Mouse (Mus musculus) MEL (cell line): ENCODE measurements around the gene Psma1. TPM values are rescaled to one million over a fixed set of nuclear protein-coding genes. Genes with fewer than 3 reads are reported as not detected.

Source experiments
- DNase-seq: peaks from one replicate; pipeline ENCODE4 v3.0.0; 2011; ENCODE audit warnings: low read depth, low spot score
- H3K27ac ChIP-seq: 2 replicates; pipeline ENCODE4 v1.5.1; 2012; ENCODE audit warnings: low read depth, mild to moderate bottlenecking, control low read depth, low read length, moderate library complexity; ENCODE audit not compliant: control insufficient read depth
- H3K27me3 ChIP-seq, 2 experiments: fragments of 150-350 bp in 1 of 2; sonication (generic) in 1 of 2; 2 replicates each; pipeline ENCODE4 v1.6.1; 2012; ENCODE audit warnings: low read length in 2 of 2, mild to moderate bottlenecking in 2 of 2, improper control_type of control experiment in 1 of 2, moderate library complexity in 1 of 2; ENCODE audit not compliant: insufficient read depth in 2 of 2, control insufficient read depth in 1 of 2
- H3K36me3 ChIP-seq, 2 experiments: 2 replicates each; pipeline ENCODE4 v1.6.1; 2012 to 2014; ENCODE audit warnings: low read length in 2 of 2, improper control_type of control experiment in 1 of 2, inconsistent platforms in 1 of 2, mild to moderate bottlenecking in 1 of 2; ENCODE audit not compliant: insufficient read depth in 2 of 2, control insufficient read depth in 1 of 2
- H3K4me1 ChIP-seq, 2 experiments: fragments of 150-350 bp in 1 of 2; sonication (generic) in 1 of 2; 2 replicates each; pipeline ENCODE4 v1.6.1; 2012; ENCODE audit warnings: low read length in 2 of 2, improper control_type of control experiment in 1 of 2, mild to moderate bottlenecking in 1 of 2; ENCODE audit not compliant: insufficient read depth in 2 of 2, control insufficient read depth in 1 of 2
- H3K4me3 ChIP-seq, 2 experiments: fragments of 150-350 bp in 1 of 2; sonication (generic) in 1 of 2; 2 replicates each; pipeline ENCODE4 v1.5.1; 2012; ENCODE audit warnings: low read depth in 2 of 2, low read length in 2 of 2, mild to moderate bottlenecking in 2 of 2, moderate library complexity in 2 of 2, control low read depth in 1 of 2, improper control_type of control experiment in 1 of 2; ENCODE audit not compliant: control insufficient read depth in 1 of 2, insufficient read depth in 1 of 2
- H3K79me2 ChIP-seq: 2 replicates; pipeline ENCODE4 v1.6.1; 2012; ENCODE audit warnings: mild to moderate bottlenecking, low read length, moderate library complexity; ENCODE audit not compliant: control insufficient read depth, poor library complexity, insufficient read depth
- H3K9ac ChIP-seq: 2 replicates; pipeline ENCODE4 v1.6.1; 2012; ENCODE audit warnings: low read depth, mild to moderate bottlenecking, control low read depth, low read length, moderate library complexity; ENCODE audit not compliant: control insufficient read depth, poor library complexity, severe bottlenecking
- H3K9me3 ChIP-seq: fragments of 150-350 bp; sonication (generic); replicated peaks from 2 replicates; pipeline ENCODE4 v1.6.1; 2012; ENCODE audit warnings: mild to moderate bottlenecking, low read length, improper control_type of control experiment, moderate library complexity; ENCODE audit not compliant: insufficient read depth
- BHLHE40 ChIP-seq: IDR thresholded peaks from 2 replicates; pipeline ENCODE4 v1.6.1; 2012; ENCODE audit warnings: low read depth, mild to moderate bottlenecking, inconsistent platforms, low read length, improper control_type of control experiment, borderline replicate concordance
- EP300 ChIP-seq, 2 experiments: IDR thresholded peaks; 2 replicates each; pipeline ENCODE4 v1.6.1; 2011; ENCODE audit warnings: improper control_type of control experiment in 2 of 2, low read length in 2 of 2, low read depth in 1 of 2, mild to moderate bottlenecking in 1 of 2
- GABPA ChIP-seq: IDR thresholded peaks from 2 replicates; pipeline ENCODE4 v1.6.1; 2012; ENCODE audit warnings: low read depth, mild to moderate bottlenecking, inconsistent platforms, low read length, improper control_type of control experiment, moderate library complexity
- GATA1 ChIP-seq: IDR thresholded peaks from 2 replicates; pipeline ENCODE4 v1.6.1; 2011; ENCODE audit warnings: low read depth, low read length, improper control_type of control experiment
- JUND ChIP-seq: IDR thresholded peaks from 2 replicates; pipeline ENCODE4 v1.6.1; 2011; ENCODE audit warnings: low read depth, mild to moderate bottlenecking, improper control_type of control experiment, low read length
- MAX ChIP-seq: IDR thresholded peaks from 2 replicates; pipeline ENCODE4 v1.6.1; 2011; ENCODE audit warnings: low read length, improper control_type of control experiment
- MAZ ChIP-seq: IDR thresholded peaks from 2 replicates; pipeline ENCODE4 v1.6.1; 2012; ENCODE audit warnings: low read depth, mild to moderate bottlenecking, inconsistent platforms, low read length, improper control_type of control experiment
- MEF2A ChIP-seq: IDR thresholded peaks from 2 replicates; pipeline ENCODE4 v1.6.1; 2014; ENCODE audit warnings: low read depth, mild to moderate bottlenecking, inconsistent platforms, low read length, improper control_type of control experiment; ENCODE audit not compliant: poor library complexity, insufficient replicate concordance, severe bottlenecking; ENCODE audit errors: extremely low read depth
- MXI1 ChIP-seq: IDR thresholded peaks from 2 replicates; pipeline ENCODE4 v1.6.1; 2011; ENCODE audit warnings: mild to moderate bottlenecking, low read depth, low read length, improper control_type of control experiment
- MYC ChIP-seq: IDR thresholded peaks from 2 replicates; pipeline ENCODE4 v1.6.1; 2011; ENCODE audit warnings: low read depth, mild to moderate bottlenecking, low read length, improper control_type of control experiment, moderate library complexity
- NRF1 ChIP-seq: IDR thresholded peaks from 2 replicates; pipeline ENCODE4 v1.6.1; 2014; ENCODE audit warnings: low read depth, mild to moderate bottlenecking, inconsistent platforms, low read length, improper control_type of control experiment, moderate library complexity; ENCODE audit not compliant: poor library complexity, insufficient read depth, severe bottlenecking
- POLR2AphosphoS2 ChIP-seq: IDR thresholded peaks from 2 replicates; pipeline ENCODE4 v1.6.1; 2011; ENCODE audit warnings: low read length, improper control_type of control experiment
- POLR2AphosphoS5 ChIP-seq: IDR thresholded peaks from 2 replicates; pipeline ENCODE4 v1.6.1; 2012; ENCODE audit warnings: low read depth, borderline replicate concordance, mild to moderate bottlenecking, inconsistent platforms, low read length, moderate library complexity, mixed read lengths
- RAD21 ChIP-seq: IDR thresholded peaks from 2 replicates; pipeline ENCODE4 v1.6.1; 2011; ENCODE audit warnings: mild to moderate bottlenecking, low read depth, low read length, improper control_type of control experiment
- SIN3A ChIP-seq: IDR thresholded peaks from 2 replicates; pipeline ENCODE4 v1.6.1; 2012; ENCODE audit warnings: low read length, improper control_type of control experiment, inconsistent platforms
- TCF12 ChIP-seq: IDR thresholded peaks from 2 replicates; pipeline ENCODE4 v1.6.1; 2014; ENCODE audit warnings: low read depth, mild to moderate bottlenecking, inconsistent platforms, low read length, improper control_type of control experiment, moderate library complexity
- USF2 ChIP-seq, 2 experiments: IDR thresholded peaks; 2 replicates each; pipeline ENCODE4 v1.6.1; 2011 to 2012; ENCODE audit warnings: improper control_type of control experiment in 2 of 2, low read length in 2 of 2, borderline replicate concordance in 1 of 2, inconsistent platforms in 1 of 2, low read depth in 1 of 2, mild to moderate bottlenecking in 1 of 2; ENCODE audit not compliant: insufficient read depth in 1 of 2
- ZC3H11A ChIP-seq: IDR thresholded peaks from 2 replicates; pipeline ENCODE4 v1.6.1; 2012; ENCODE audit warnings: low read depth, mild to moderate bottlenecking, inconsistent platforms, low read length, improper control_type of control experiment
- ZMIZ1 ChIP-seq: IDR thresholded peaks from 2 replicates; pipeline ENCODE4 v1.6.1; 2012; ENCODE audit warnings: low read depth, mild to moderate bottlenecking, inconsistent platforms, low read length, improper control_type of control experiment, moderate library complexity
- polyA plus RNA-seq, 2 experiments: library from polyadenylated mRNA; stranded (reverse) in 1 of 2; unstranded in 1 of 2; fragments of >175 nt in 1 of 2; fragments of >200 nt in 1 of 2; gene quantifications; 2 replicates each; pipeline versions ENCODE4 v1.2.1 to v1.2.4; 2012; ENCODE audit warnings: low replicate concordance in 2 of 2, low read depth in 1 of 2; ENCODE audit not compliant: insufficient read length in 2 of 2, insufficient read depth in 1 of 2, missing spikeins in 1 of 2
- total RNA-seq: library from RNA; depleted of rRNA; stranded (reverse); fragments of 300-350 nt; gene quantifications from 2 replicates; pipeline ENCODE4 v1.2.3, GENCODE M21; 2012

Gene Psma1
- total and polyA plus RNA-seq, 3 experiments = 282 to 324 TPM; not detected in 1

DNA sequence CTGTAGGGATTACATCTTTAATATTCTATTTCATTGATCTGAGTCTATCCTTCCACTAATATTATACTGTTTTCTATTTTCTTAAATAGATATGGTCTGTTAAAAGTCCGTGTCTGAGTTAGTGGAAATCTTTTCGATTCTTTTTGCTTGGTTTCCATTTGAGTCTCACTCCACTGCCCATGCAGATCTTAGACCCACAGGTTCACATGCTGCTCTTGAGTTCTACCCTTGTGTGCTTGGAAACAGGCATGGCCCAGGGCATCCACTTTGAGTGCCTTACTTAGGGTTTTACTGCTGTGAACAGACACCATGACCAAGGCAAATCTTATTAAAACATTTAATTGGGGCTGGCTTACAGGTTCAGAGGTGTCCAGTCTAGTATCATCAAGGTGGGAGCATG, 24.9 kb upstream of the Psma1 start:
- no peaks in the 10 kb centered on the region for H3K9me3 ChIP-seq
- H3K36me3 ChIP-seq = peaks cover 0 to 3% of the 10 kb centered on the region in 2 experiments; a peak in 1 of 4 replicates
- peaks cover 0 to 7% of the 10 kb centered on the region in 2 experiments; a peak in 1 of 4 replicates for H3K4me1 ChIP-seq
- H3K27me3 ChIP-seq = no peaks in the 10 kb centered on the region
- H3K9ac ChIP-seq = no peak overlapping the region
- no peak for DNase-seq
- no peak overlapping the region for H3K27ac ChIP-seq
- TF ChIP-seq MXI1 (no peak), BHLHE40 (no peak), EP300 (IDR thresholded peaks at IDR 0.05; ENCODE audit: low read depth in 1 of 2, low read length in 2 of 2) (no peak), MAX (no peak), ZC3H11A (no peak), POLR2AphosphoS5 (no peak), GABPA (no peak), MYC (no peak), POLR2AphosphoS2 (no peak), GATA1 (no peak), SIN3A (no peak), MAZ (no peak), RAD21 (no peak), TCF12 (no peak), MEF2A (no peak), JUND (no peak), USF2 (IDR thresholded peaks at IDR 0.05; ENCODE audit: borderline replicate concordance in 1 of 2, insufficient read depth in 1 of 2, low read depth in 1 of 2, low read length in 2 of 2) (no peak), NRF1 (no peak)
- no peaks in the 10 kb centered on the region for H3K79me2 ChIP-seq
- H3K4me3 ChIP-seq = no peak overlapping the region

DNA sequence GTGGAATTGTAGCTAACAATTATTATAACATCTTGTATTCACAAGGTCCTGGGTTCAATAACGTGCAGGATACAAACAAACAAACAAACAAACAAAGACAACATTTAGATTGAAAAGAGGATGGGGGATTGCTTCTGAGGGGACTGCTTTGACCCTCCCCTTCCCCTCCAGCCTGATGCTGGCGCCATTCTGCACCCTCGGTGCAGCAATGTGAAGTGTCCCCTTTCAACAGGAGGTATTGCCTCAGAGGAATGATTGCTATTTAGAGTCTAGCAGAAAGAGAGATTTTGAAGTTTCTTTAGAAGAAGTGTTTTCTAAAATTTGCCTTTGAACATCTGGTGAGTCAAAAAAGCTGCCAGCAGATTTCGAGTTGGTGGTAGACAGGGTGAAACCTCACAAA, 23.3 kb upstream of the Psma1 start:
- Histone ChIP-seq H3K27ac (no peak overlapping the region), H3K36me3 (peaks cover 0 to 3% of the 10 kb centered on the region in 2 experiments; a peak in 1 of 4 replicates), H3K79me2 (no peaks in the 10 kb centered on the region), H3K4me1 (peaks cover 0 to 7% of the 10 kb centered on the region in 2 experiments; a peak in 1 of 4 replicates), H3K9me3 (no peaks in the 10 kb centered on the region), H3K4me3 (no peak overlapping the region), H3K9ac (no peak overlapping the region), H3K27me3 (no peaks in the 10 kb centered on the region)
- no peak for DNase-seq
- TF ChIP-seq ZMIZ1 = no peak
